Mouse (Mus musculus): Measurements from ENCODE around the gene Blnk. TPM values are rescaled to one million over a fixed set of nuclear protein-coding genes. Genes with fewer than 3 reads are reported as not detected.

Blnk gene
- polyA plus RNA-seq, 1 experiment, result 0.43 TPM

DNA sequence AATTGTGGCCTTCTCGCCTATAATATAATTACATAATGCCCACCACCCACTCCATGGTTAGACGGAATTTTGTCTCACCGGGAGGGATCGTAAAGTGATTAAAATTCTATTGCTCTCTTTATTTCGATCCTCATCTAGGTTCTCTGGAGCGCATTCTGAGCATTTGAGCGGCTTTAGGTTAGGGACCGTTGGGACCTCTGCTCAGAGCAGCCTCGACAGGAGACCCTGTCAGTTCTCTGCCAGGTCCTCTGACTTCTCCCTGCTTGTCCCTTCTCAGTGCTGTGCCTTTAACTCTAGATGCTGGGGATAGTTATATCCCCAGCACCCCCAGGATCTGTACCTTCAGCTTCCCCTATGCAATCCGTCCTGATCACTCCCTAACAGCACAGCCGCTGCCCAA is 2.2 kb downstream of the Blnk start:
- Histone ChIP-seq H3K36me3 (replicated peaks; ENCODE audit: low read length) (no peaks in the 10 kb centered on the region), H3K4me3 (replicated peaks) (no peak overlapping the region), H3K9me3 (no peaks in the 10 kb centered on the region), H3K4me1 (no peaks in the 10 kb centered on the region), H3K27me3 (replicated peaks) (peaks cover 44% of the 10 kb centered on the region)
- no peak for TF ChIP-seq GATA1 (IDR thresholded peaks at IDR 0.05; ENCODE audit: borderline replicate concordance, low read length)
- no peak for TF ChIP-seq FLI1 (IDR thresholded peaks at IDR 0.05; ENCODE audit: low read length)

DNA sequence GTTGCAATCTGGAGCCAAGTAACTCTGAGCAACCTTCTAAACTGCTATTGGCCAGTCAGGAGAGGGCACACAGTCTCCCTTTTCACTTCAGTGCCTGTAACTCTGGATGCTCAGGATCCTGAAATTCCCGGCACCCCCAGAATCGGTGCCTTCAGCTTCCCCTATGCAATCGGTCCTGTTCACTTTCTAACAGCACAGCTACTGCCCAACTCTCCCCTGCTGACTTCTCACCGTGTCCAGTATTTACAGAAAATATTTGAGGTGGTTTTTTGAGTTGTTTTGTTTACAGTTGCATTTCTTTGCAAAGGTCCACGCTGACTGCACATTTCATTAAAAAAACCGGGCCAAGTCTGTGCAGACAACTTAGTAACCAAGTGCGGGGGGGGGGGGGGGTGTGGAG is 2.7 kb downstream of the Blnk start:
- TF ChIP-seq GATA1 (IDR thresholded peaks at IDR 0.05; ENCODE audit: borderline replicate concordance, low read length) (no peak), FLI1 (IDR thresholded peaks at IDR 0.05; ENCODE audit: low read length) (no peak)
- H3K4me1 ChIP-seq, result no peaks in the 10 kb centered on the region
- H3K4me3 ChIP-seq (replicated peaks), result no peak overlapping the region
- H3K9me3 ChIP-seq, result no peaks in the 10 kb centered on the region
- H3K27me3 ChIP-seq (replicated peaks), result peaks cover 44% of the 10 kb centered on the region
- H3K36me3 ChIP-seq (replicated peaks; ENCODE audit: low read length), result no peaks in the 10 kb centered on the region

GRCm38 (mm10) chr19:40990781-40991343 is 3.5 kb downstream of the Blnk start:
- no peak overlapping the region for H3K4me3 ChIP-seq (replicated peaks)

DNA sequence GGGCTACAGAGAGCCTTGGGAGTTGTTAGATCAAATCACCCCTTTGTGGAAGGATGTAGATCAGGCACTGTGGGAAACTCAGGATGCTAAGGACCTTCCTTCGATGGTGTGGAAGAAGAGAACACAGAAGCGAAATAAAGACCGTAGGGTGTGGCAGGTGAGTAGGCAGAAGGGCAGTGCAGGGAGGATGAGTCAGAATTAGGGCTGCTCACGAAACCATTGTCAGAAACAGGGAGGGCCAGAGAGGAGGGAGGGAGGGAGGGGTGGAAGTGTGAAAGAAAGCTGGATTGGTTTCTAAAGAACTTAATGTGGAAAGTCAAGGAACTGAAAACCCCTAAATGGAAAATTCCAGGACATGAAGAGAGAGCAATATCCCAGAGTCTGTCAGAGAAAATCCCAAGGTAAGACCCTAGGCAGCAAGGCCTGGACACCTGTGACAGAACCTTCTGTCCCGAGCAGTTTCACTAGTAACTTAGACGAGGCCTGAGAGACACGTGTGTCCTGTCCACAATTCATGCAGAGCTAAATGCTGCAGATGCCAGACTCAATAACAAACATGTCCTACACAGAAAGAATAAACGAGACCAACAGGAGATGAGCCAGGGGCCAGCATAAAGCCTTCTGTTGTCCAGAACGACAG is 4.3 kb downstream of the Blnk start:
- peaks cover 36% of the 10 kb centered on the region for H3K27me3 ChIP-seq (replicated peaks)
- H3K4me3 ChIP-seq (replicated peaks), result no peak overlapping the region
- TF ChIP-seq GATA1 (IDR thresholded peaks at IDR 0.05; ENCODE audit: borderline replicate concordance, low read length) (no peak), FLI1 (IDR thresholded peaks at IDR 0.05; ENCODE audit: low read length) (no peak)
- H3K4me1 ChIP-seq, result no peaks in the 10 kb centered on the region
- no peaks in the 10 kb centered on the region for H3K36me3 ChIP-seq (replicated peaks; ENCODE audit: low read length)
- H3K9me3 ChIP-seq, result no peaks in the 10 kb centered on the region

More at GRCm38 (mm10) chr19:40990781-40991343, 3.5 kb downstream of the Blnk start:
- H3K36me3 ChIP-seq (replicated peaks; ENCODE audit: low read length), result no peaks in the 10 kb centered on the region
- H3K27me3 ChIP-seq (replicated peaks), result peaks cover 40% of the 10 kb centered on the region
- TF ChIP-seq GATA1 (IDR thresholded peaks at IDR 0.05; ENCODE audit: borderline replicate concordance, low read length) (no peak), FLI1 (IDR thresholded peaks at IDR 0.05; ENCODE audit: low read length) (no peak)
- H3K4me1 ChIP-seq, result no peaks in the 10 kb centered on the region
- no peaks in the 10 kb centered on the region for H3K9me3 ChIP-seq

- H3K36me3 ChIP-seq (replicated peaks; ENCODE audit: low read length), result no peaks in the 10 kb centered on the region
- no peak for TF ChIP-seq FLI1 (IDR thresholded peaks at IDR 0.05; ENCODE audit: low read length)
- TF ChIP-seq GATA1 (IDR thresholded peaks at IDR 0.05; ENCODE audit: borderline replicate concordance, low read length), result no peak
- H3K9me3 ChIP-seq, result no peaks in the 10 kb centered on the region
- no peaks in the 10 kb centered on the region for H3K4me1 ChIP-seq
- peaks cover 30% of the 10 kb centered on the region for H3K27me3 ChIP-seq (replicated peaks)
- no peak overlapping the region for H3K4me3 ChIP-seq (replicated peaks)
Measured at GRCm38 (mm10) chr19:40988856-40989255, 5.5 kb downstream of the Blnk start.

- no peak overlapping the region for H3K4me3 ChIP-seq (replicated peaks)
- peaks cover 29% of the 10 kb centered on the region for H3K27me3 ChIP-seq (replicated peaks)
- no peaks in the 10 kb centered on the region for H3K36me3 ChIP-seq (replicated peaks; ENCODE audit: low read length)
- TF ChIP-seq GATA1 (IDR thresholded peaks at IDR 0.05; ENCODE audit: borderline replicate concordance, low read length), result no peak
- no peak for TF ChIP-seq FLI1 (IDR thresholded peaks at IDR 0.05; ENCODE audit: low read length)
- H3K9me3 ChIP-seq, result no peaks in the 10 kb centered on the region
- H3K4me1 ChIP-seq, result no peaks in the 10 kb centered on the region
Measured at GRCm38 (mm10) chr19:40984536-40984935, 9.8 kb downstream of the Blnk start.

GRCm38 (mm10) chr19:40980671-40981070 is 13.7 kb downstream of the Blnk start:
- TF ChIP-seq GATA1 (IDR thresholded peaks at IDR 0.05; ENCODE audit: borderline replicate concordance, low read length) (no peak), FLI1 (IDR thresholded peaks at IDR 0.05; ENCODE audit: low read length) (no peak)
- Histone ChIP-seq H3K9me3 (no peaks in the 10 kb centered on the region), H3K27me3 (replicated peaks) (peaks cover 16% of the 10 kb centered on the region), H3K4me1 (peaks cover 6% of the 10 kb centered on the region), H3K4me3 (replicated peaks) (no peak overlapping the region), H3K36me3 (replicated peaks; ENCODE audit: low read length) (no peaks in the 10 kb centered on the region)

GRCm38 (mm10) chr19:40978026-40978425 is 16.3 kb downstream of the Blnk start:
- Histone ChIP-seq H3K4me1 (peaks cover 6% of the 10 kb centered on the region), H3K9me3 (no peaks in the 10 kb centered on the region), H3K27me3 (replicated peaks) (peaks cover 22% of the 10 kb centered on the region), H3K36me3 (replicated peaks; ENCODE audit: low read length) (no peaks in the 10 kb centered on the region), H3K4me3 (replicated peaks) (no peak overlapping the region)
- no peak for TF ChIP-seq FLI1 (IDR thresholded peaks at IDR 0.05; ENCODE audit: low read length)
- no peak for TF ChIP-seq GATA1 (IDR thresholded peaks at IDR 0.05; ENCODE audit: borderline replicate concordance, low read length)

DNA sequence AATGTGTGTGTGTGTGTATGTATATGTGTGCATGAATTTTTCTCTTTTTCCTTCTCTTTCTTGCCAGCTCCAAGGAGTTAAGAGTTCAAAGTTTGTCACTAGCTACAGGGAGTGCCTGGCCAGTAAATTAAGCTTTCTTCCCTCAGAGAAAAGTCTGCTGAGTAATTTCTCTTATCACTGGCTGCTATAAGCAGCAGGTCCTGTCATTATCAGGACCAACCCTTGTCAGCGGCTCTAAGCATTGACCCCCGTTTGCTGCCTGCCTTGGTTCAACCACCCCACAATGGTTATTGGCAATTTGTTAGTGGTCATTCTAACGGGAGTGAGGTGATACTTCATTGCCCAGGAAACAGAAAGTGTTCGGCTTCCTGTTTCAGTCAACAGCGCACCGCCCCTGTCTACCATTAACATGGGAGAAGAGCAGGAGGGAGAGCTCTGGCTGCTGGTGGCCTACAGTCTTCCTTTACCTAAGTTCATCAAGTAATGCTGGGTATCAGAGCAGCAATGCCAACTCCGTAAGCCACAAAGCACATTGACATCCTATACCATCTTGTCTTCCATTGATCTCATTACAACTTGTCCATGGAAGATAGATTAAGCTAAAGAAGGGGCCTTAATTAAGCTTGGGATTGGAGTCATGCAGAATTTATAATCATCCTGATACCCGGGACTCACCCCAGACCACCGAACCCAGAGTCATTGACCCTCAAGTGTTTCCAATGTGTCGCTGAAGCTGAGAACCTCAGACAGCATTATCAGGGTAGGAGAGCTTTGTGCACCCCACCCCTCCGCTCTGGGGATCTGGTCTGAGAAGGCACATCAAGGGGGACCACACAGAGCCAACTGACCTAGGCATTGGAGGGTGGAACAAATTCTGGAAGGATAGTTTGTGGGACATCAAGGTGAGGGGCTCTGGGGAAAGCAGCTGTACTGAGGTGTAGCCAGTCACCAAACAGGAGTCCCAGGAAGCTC is 17.1 kb downstream of the Blnk start:
- H3K4me1 ChIP-seq, result peaks cover 6% of the 10 kb centered on the region
- no peaks in the 10 kb centered on the region for H3K9me3 ChIP-seq
- no peaks in the 10 kb centered on the region for H3K36me3 ChIP-seq (replicated peaks; ENCODE audit: low read length)
- H3K4me3 ChIP-seq (replicated peaks), result no peak overlapping the region
- H3K27me3 ChIP-seq (replicated peaks), result peaks cover 21% of the 10 kb centered on the region
- TF ChIP-seq GATA1 (IDR thresholded peaks at IDR 0.05; ENCODE audit: borderline replicate concordance, low read length) (no peak), FLI1 (IDR thresholded peaks at IDR 0.05; ENCODE audit: low read length) (no peak)

Data from megakaryocyte, embryonic 14.5 days (primary cell).